Comparison of ENCODE assay signal across 14 mouse cellular contexts in the genomic region with DNA sequence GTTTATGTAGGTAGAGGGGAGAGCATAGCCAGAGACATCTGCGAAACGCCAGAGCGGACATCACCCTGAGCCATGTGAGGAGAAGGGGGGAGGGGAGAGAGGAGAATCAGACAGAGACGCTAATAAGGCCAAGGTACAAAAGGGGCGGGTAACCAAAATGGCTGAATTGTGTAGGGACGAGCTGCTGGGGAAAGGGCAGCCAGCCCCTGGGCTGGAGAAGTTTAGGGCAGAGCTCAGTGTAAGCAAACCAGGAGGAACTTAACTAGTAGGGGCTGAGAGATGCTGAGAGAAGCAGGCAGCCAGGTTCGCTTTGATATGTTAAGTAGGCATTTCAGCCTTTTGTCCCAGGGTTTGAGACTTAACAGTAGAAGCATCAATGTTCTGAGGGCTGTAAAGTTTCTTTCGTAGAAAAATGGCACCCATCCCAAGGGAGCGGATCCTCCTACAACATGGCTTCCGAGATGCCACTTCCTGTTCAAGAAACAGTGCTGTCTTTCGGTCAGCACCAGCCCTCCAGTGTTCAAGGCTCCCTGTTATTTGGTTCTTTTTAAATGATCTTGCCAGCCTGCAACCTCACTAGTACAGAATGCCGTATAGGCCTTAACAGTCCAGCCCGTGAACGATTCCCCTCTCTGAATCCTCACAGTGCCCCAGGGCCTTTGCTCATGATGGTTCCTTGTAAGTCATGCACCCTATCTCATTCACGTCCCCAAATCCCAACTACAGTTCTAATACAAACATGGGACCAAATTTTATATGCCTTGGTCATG. TPM values are rescaled to one million over a fixed set of nuclear protein-coding genes. Genes with fewer than 3 reads are reported as not detected.
DNase-seq lines count a peak whose midpoint lies in the region; ATAC-seq and TF ChIP-seq lines count a peak whose summit lies in the region.
"Had no signal": no experiment of that assay in that cellular context is flagged by ENCODE, and none has a peak within 500 bp of the region (broad histone marks: within the 10 kb centered on the region; RNA-seq: fewer than 3 reads in every experiment).

No protein-coding gene starts in this region.

- no peak overlapping the region for H3K4me3 ChIP-seq in intestine, embryonic 15.5 days (replicated peaks)
- H3K4me3 ChIP-seq in small intestine, adult 2 months (ENCODE audit: low read depth, low read length): peak overlapping the region; percentile 8; the same call in 1 of the 2 replicates
- H3K4me3 ChIP-seq: megakaryocyte, embryonic 14.5 days; neural tube, embryonic 13.5 days; stomach, embryonic 15.5 days had no signal

- peak overlapping the region; percentile 15; the same call in 1 of the 2 replicates for H3K4me2 ChIP-seq in intestine, embryonic 15.5 days (replicated peaks)
- H3K4me2 ChIP-seq: neural tube, embryonic 13.5 days; stomach, embryonic 15.5 days had no signal

- H3K27me3 ChIP-seq in intestine, embryonic 15.5 days (replicated peaks): no peaks in the 10 kb centered on the region
- no peaks in the 10 kb centered on the region for H3K27me3 ChIP-seq in small intestine, adult 2 months (ENCODE audit: control insufficient read depth, insufficient read depth, low read length)
- H3K27me3 ChIP-seq: neural tube, embryonic 13.5 days; stomach, embryonic 15.5 days had no signal

- intact Hi-C loops in heart, postnatal 36 days (cut with DNase I): no loop called here

- H3K36me3 ChIP-seq in intestine, embryonic 15.5 days: no peaks in the 10 kb centered on the region
- H3K36me3 ChIP-seq in small intestine, adult 2 months (ENCODE audit: control insufficient read depth, insufficient read depth, low read length): no peaks in the 10 kb centered on the region
- H3K36me3 ChIP-seq: neural tube, embryonic 13.5 days; stomach, embryonic 15.5 days had no signal

- H3K9me3 ChIP-seq in intestine, embryonic 15.5 days: no peaks in the 10 kb centered on the region
- H3K9me3 ChIP-seq: neural tube, embryonic 13.5 days; stomach, embryonic 15.5 days had no signal

- H3K9ac ChIP-seq in intestine, embryonic 15.5 days: no peak overlapping the region
- H3K9ac ChIP-seq: neural tube, embryonic 13.5 days; stomach, embryonic 15.5 days had no signal

- H3K27ac ChIP-seq in intestine, embryonic 15.5 days: no peak overlapping the region
- H3K27ac ChIP-seq in small intestine, adult 2 months (ENCODE audit: insufficient read depth, low read depth, low read length): no peak overlapping the region
- H3K27ac ChIP-seq: neural tube, embryonic 13.5 days; stomach, embryonic 15.5 days had no signal

- peak; percentile 71 for DNase-seq in heart, adult 11 months
- DNase-seq in heart, postnatal 36 days: no peak
- DNase-seq in kidney, postnatal 10 days: peak; percentile 26
- no peak for DNase-seq in right cerebral cortex, postnatal 4 days
- DNase-seq: adrenal gland, postnatal 10 days; cerebellum, postnatal 36 days; lung, adult 18-20 months had no signal

- whole genome bisulfite sequencing in intestine, embryonic 15.5 days: 65% methylated on average over 15 of the region's 15 CpGs
- 65% methylated on average over 15 of the region's 15 CpGs for WGBS in small intestine, adult 2 months

- ATAC-seq in intestine, embryonic 15.5 days: peak; percentile 64
- ATAC-seq in inflammation-experienced regulatory T-cells, adult 6 months: no peak
- no peak for ATAC-seq in megakaryocyte-erythroid progenitor cell, adult 5-6 weeks (replicated peaks; ENCODE audit: low FRiP score, low TSS enrichment, poor library complexity, severe bottlenecking)

- TF ChIP-seq CTCF in small intestine, adult 2 months (IDR thresholded peaks at IDR 0.05; ENCODE audit: extremely low read depth, insufficient read length, insufficient replicate concordance, low read depth, low read length): no peak

- peaks cover 4% of the 10 kb centered on the region for H3K4me1 ChIP-seq in intestine, embryonic 15.5 days (replicated peaks)
- H3K4me1 ChIP-seq in small intestine, adult 2 months (ENCODE audit: control insufficient read depth, insufficient read depth, insufficient read length, low read length): peaks cover 3% of the 10 kb centered on the region; the same call in 1 of the 2 replicates
- H3K4me1 ChIP-seq: stomach, embryonic 15.5 days had no signal

- no peak for TF ChIP-seq POLR2A in small intestine, adult 2 months (IDR thresholded peaks at IDR 0.05; ENCODE audit: low read depth, low read length)

RNA-seq across cellular contexts. Expression of a gene that starts 55.4 kb away (rescaled TPM):
- total RNA-seq in heart, postnatal 36 days (2021): 1 to 10 TPM; 1.2 TPM
- polyA plus RNA-seq in intestine, embryonic 15.5 days (2015; fragmentation: Nextera tagmentation; extraction: Ambion mirVana): 43.1 and 46.5 TPM in 2 replicates
- 4.6 and 5.5 TPM in 2 replicates for polyA plus RNA-seq in small intestine, adult 2 months (2012; rRNA removed)
- 10 to 100 TPM; 15.5 to 17.2 (median 16.0) TPM for polyA plus RNA-seq in inflammation-experienced regulatory T-cells, adult 6 months (2017; shearing (Covaris generic))
- total RNA-seq in megakaryocyte-erythroid progenitor cell, adult 5-6 weeks (2014; fragmentation: Nextera tagmentation): 0.87 and 1.2 TPM in 2 replicates
- 0.38 and 0.65 TPM in 2 replicates for total RNA-seq in megakaryocyte-erythroid progenitor cell, adult 5-6 weeks (2017)

Comparison
In these comparisons a context has a peak if more than half of its experiments do, and no peak if none do; other contexts are left out.
1. DNase-seq: peak in heart, adult 11 months (single experiment) and kidney, postnatal 10 days (single experiment); none in heart, postnatal 36 days (0 of 2) and right cerebral cortex, postnatal 4 days (single experiment).